Mouse (Mus musculus) olfactory bulb, adult 2 months (tissue): ENCODE results near the gene Agrp. TPM values are rescaled to one million over a fixed set of nuclear protein-coding genes. Genes with fewer than 3 reads are reported as not detected.
A peak's percentile ranks its signal among the peaks of the same experiment; 100 is the strongest.
"Not testable (repeated sequence)": the region's sequence is repeated elsewhere in the genome, so short reads cannot be mapped to it uniquely, and the experiment has no call there.

ENCODE experiments used
- H3K27ac ChIP-seq: fragments of 200-500 bp; 2 replicates; pipeline ENCODE4 v1.5.1; 2012; ENCODE audit warnings: low read depth, low read length; ENCODE audit not compliant: insufficient read depth
- H3K4me1 ChIP-seq: fragments of 200-500 bp; 2 replicates; pipeline ENCODE4 v1.6.1; 2012; ENCODE audit warnings: low read length; ENCODE audit not compliant: control insufficient read depth, insufficient read depth
- H3K4me3 ChIP-seq: fragments of 200-500 bp; 2 replicates; pipeline ENCODE4 v1.5.1; 2012; ENCODE audit warnings: mild to moderate bottlenecking, low read depth, low read length, moderate library complexity; ENCODE audit not compliant: insufficient read depth
- CTCF ChIP-seq: fragments of 200-500 bp; IDR thresholded peaks from 2 replicates; pipeline ENCODE4 v1.5.1; 2012; ENCODE audit warnings: low read depth, mild to moderate bottlenecking, low read length, moderate library complexity; ENCODE audit not compliant: insufficient read depth
- POLR2A ChIP-seq: fragments of 200-500 bp; IDR thresholded peaks from 2 replicates; pipeline ENCODE4 v1.6.1; 2012; ENCODE audit warnings: mild to moderate bottlenecking, low read depth, low read length, moderate library complexity; ENCODE audit not compliant: insufficient read depth
- WGBS: fragments of 180-500 bp; shearing (Covaris S2); methylation state at CpG from one replicate; pipeline ENCODE4 v1.1.7; 2018; 5-methylcytosine and 5-hydroxymethylcytosine counted together
- polyA plus RNA-seq: library from polyadenylated mRNA; stranded (reverse); fragments of >200 nt; gene quantifications from 2 replicates; pipeline ENCODE4 v1.2.4, GENCODE M21; 2012; ENCODE audit warnings: low replicate concordance; ENCODE audit not compliant: missing spikeins, insufficient read depth, insufficient read length

Gene Agrp
- polyA plus RNA-seq, 1 experiment, result not detected

- peaks cover 15% of the 10 kb centered on the region for H3K4me1 ChIP-seq
- peak within 1 kb of the TSS; percentile 76 for H3K27ac ChIP-seq
- WGBS, result 3% methylated on average over 53 of the region's 53 CpGs
- peak; percentile 90 for TF ChIP-seq CTCF
- no peak for TF ChIP-seq POLR2A
- peak within 1 kb of the TSS; percentile 95 for H3K4me3 ChIP-seq
These were observed 71.1 kb downstream of the Agrp start, which contains the start of gene Atp6v0d1 for GRCm38 (mm10) chr8:105565952-105566702. TSS of gene Atp6v0d1 (minus strand) at chr8:105566047.

DNA sequence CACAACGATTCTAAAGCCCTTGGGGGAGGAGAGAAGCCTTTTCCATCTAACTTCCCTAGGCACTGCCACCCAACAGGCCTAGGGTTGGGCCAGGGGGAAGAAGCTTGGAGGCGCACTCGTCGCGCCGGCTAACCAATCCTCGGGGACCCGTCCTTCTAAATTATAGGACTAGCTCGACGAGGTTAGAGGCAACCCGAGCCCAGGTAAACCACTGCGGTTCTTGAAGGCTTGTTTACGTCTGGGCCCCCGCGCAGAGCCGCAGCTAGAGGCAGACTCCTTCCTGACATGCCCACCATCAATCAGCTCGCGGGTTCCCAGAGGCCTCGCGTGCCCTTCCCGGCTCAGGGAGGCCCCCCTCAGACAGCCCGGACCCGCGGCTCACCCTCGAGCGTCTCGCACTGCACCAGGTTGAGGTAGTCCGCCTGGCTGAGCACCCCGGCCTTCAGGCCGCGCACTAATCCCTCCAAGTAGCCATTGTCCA lies 71.8 kb downstream of the Agrp start:
- peak overlapping the region; percentile 76 for H3K27ac ChIP-seq
- peak overlapping the region; percentile 95 for H3K4me3 ChIP-seq
- H3K4me1 ChIP-seq, result peaks cover 15% of the 10 kb centered on the region
- no peak for TF ChIP-seq POLR2A
- TF ChIP-seq CTCF, result no peak
- WGBS, result under 1% methylated on average over 31 of the region's 31 CpGs

- not testable (repeated sequence) for H3K27ac ChIP-seq
- H3K4me3 ChIP-seq, result peak overlapping the region; percentile 95
- peaks cover 15% of the 10 kb centered on the region for H3K4me1 ChIP-seq
- WGBS, result 66% methylated on average over 9 of the region's 9 CpGs
These were observed 72.5 kb downstream of the Agrp start for GRCm38 (mm10) chr8:105564573-105565229.

- 90% methylated on average over 1 of the region's 1 CpGs for WGBS
- Histone ChIP-seq H3K4me3 (no peak overlapping the region), H3K27ac (no peak overlapping the region), H3K4me1 (peaks cover 15% of the 10 kb centered on the region)
- TF ChIP-seq CTCF, result no peak
- no peak for TF ChIP-seq POLR2A
These were observed 73.3 kb downstream of the Agrp start for GRCm38 (mm10) chr8:105563871-105564270.

- no peak overlapping the region for H3K4me3 ChIP-seq
- peaks cover 15% of the 10 kb centered on the region for H3K4me1 ChIP-seq
- WGBS, result 48% methylated on average over 3 of the region's 3 CpGs
These were observed 74.3 kb downstream of the Agrp start for GRCm38 (mm10) chr8:105562863-105563262.

DNA sequence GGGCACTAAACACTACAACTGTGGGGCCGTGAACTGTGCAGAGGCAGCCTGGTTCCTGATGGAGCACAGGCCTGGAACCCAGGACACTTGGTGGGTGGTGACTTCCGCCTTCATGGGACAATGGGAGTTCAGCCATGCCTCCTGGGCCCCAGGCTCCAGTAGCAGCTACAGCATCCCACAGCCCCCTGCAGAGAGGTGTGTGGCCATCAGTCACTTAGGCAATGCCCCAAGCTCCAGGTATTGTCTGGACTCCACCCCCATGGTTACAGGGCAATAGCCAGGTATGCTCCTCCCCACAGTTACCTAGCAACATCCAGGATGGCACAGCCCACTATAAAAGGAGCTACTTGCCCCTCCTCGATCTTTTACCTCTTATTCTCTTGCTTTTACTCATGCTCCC lies 82.0 kb downstream of the Agrp start:
- TF ChIP-seq CTCF (no peak), POLR2A (no peak)
- no peak overlapping the region for H3K4me3 ChIP-seq
- no peaks in the 10 kb centered on the region for H3K4me1 ChIP-seq
- WGBS, result 75% methylated on average over 3 of the region's 3 CpGs
- H3K27ac ChIP-seq, result no peak overlapping the region

More at GRCm38 (mm10) chr8:105562863-105563262, 74.3 kb downstream of the Agrp start:
- TF ChIP-seq POLR2A (no peak), CTCF (no peak)
- no peak overlapping the region for H3K27ac ChIP-seq

DNA sequence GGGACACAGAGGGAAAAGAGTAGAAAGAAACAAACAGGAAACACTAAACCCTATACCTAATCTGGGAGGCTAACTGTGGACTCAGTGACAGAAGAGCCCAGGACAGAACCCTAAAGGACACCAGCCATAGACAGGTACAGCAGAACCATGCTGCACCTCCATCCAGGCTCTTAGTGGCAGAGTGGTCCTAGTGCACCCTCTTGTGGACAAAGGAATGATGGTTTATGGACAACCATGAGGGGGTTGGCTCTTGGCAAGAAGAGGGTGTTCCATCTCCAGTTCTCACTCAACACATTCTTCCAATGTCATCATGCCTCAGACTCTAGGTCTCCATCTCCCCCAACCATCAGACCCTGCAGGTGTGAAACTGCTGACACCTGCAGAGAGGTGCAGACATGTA lies 83.1 kb downstream of the Agrp start:
- TF ChIP-seq CTCF (no peak), POLR2A (no peak)
- no peaks in the 10 kb centered on the region for H3K4me1 ChIP-seq
- no peak overlapping the region for H3K4me3 ChIP-seq
- no peak overlapping the region for H3K27ac ChIP-seq

DNA sequence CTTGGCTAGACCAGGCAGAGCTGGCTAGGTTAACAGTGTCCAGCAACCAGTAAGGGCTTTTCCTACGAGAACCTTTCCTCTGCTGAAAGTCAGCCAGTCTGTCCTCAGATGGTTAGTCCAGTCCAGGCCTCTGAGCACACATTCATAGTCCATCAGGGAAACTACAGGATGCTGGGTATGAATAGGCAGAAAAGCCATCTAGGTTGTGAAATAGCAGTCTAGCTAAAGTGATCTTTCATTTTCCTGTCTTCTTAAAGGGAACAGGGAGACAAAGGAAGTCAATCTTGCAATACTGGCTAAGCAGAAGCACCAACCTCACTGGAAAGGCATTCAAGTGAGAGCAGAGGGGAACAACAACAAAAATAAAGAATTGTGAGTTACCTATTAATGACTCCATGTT lies 84.4 kb downstream of the Agrp start:
- no peak for TF ChIP-seq POLR2A
- TF ChIP-seq CTCF, result no peak
- Histone ChIP-seq H3K27ac (no peak overlapping the region), H3K4me3 (no peak overlapping the region), H3K4me1 (no peaks in the 10 kb centered on the region)
- WGBS, result 76% methylated on average over 1 of the region's 1 CpGs

GRCm38 (mm10) chr8:105552032-105552431 lies 85.2 kb downstream of the Agrp start:
- Histone ChIP-seq H3K4me3 (no peak overlapping the region), H3K4me1 (no peaks in the 10 kb centered on the region), H3K27ac (no peak overlapping the region)
- TF ChIP-seq CTCF, result no peak
- TF ChIP-seq POLR2A, result no peak
- 90% methylated on average over 2 of the region's 2 CpGs for WGBS
